Mouse (Mus musculus) testis, postnatal 14 days (tissue): ENCODE measurements around the gene Wwc2.

Source experiments
- DNase-seq: peaks from one replicate; pipeline ENCODE4 v3.0.0; 2021; ENCODE audit warnings: low spot score

Gene Wwc2

DNA sequence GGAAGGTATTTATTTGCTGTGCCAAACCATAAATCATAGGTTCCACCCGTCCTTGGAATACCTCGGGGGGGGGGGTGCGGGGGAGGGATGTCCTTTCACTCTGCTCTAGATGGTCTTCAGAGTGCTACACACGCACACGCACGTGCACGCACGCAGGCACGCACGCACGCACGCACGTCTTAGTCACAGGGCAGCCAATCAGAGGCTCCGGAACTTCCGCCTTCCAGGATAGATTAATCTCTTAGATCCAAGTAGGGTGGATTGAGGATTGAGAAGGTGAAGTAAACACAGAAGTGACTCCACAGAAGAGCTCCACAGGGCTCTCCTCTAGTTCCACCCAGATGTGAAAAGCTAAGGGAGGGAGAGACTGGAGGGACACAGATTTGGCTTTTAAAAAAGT lies 204.4 kb downstream of the Wwc2 start:
- peak; percentile 57 for DNase-seq

- peak; percentile 47 for DNase-seq
These were observed 206.3 kb downstream of the Wwc2 start for GRCm38 (mm10) chr8:47784436-47784835.

DNA sequence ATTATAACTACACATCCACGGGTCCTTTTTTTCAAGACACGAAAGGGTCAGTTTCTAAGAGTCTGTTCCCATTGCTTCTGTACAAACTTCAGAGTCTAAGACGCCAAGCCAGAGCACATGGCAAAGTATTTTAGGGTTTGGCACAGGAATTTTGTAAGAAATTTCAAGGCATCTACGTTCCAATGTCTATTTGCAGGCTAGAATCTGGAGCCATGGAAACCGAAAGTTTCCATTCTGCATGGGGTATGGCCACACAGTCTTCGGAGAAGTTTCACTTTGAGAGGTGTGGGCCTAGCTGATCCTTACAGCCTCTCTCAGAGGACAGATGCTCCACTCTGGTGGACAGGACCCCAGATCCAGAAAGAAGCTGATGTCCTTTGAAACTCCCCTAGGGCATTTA lies 206.8 kb downstream of the Wwc2 start:
- DNase-seq, result no peak

DNA sequence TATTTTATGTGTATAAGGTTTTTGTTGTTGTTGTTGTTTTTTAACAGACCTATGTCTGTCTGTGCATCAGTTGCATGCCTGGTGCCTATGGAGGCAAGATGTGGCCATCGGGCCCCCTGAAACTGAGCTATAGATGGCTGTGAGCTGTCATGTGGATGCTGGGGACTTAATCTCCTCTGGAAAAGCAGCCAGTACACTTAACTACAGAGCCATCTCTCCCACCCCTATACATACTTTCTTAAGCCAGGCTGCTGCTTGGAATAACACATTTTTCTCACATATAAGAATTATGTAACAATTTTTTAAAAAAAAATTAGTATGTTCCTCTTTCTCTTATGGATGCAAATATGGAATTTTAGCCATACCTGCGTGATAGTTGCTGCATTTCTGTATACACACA lies 207.2 kb downstream of the Wwc2 start:
- DNase-seq, result no peak

DNA sequence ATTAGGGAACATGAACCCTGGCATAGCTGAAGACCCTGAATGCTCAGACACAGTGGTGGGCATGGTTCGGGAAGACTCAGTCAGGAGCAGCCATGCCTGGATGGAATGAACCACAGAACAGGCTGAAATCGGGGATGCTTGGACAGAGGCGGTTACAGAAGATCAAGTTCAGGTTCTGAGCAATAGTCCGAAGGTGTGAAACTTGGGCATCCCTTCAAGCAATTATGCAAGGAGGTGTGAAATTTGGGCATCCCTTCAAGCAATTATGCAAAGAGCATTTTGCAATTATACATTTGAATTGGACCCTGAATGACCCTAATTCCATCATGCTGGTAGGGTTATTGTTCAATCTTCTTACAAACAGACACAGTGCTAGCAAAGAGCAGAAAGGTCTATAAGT lies 208.8 kb downstream of the Wwc2 start:
- DNase-seq, result no peak

- DNase-seq, result no peak
These were observed 211.1 kb downstream of the Wwc2 start for GRCm38 (mm10) chr8:47779589-47779988.

- DNase-seq, result no peak
These were observed 213.3 kb downstream of the Wwc2 start for GRCm38 (mm10) chr8:47777415-47777814.
